Mouse (Mus musculus): ENCODE data around the gene Pdzk1ip1.

DNA sequence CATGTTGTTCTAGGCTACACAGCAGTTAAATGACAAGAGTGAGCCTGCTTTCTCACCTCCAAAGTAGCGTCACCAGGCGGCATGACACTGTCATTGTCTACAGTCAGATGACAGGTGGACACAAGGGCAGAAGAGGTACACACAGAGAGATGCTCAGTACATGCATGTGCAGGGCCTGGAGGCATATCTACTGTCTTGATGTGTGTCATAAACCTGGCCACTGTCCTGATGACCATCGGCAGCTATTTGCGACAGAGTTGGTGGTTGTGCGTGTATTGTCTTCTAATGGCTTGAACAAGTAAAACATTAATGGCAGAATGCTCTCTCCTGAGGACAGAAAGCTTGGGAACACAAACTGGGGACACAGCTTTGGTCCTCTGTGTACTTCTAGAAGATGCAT is 37.3 kb upstream of the Pdzk1ip1 start:
- TF ChIP-seq CHD2 (IDR thresholded peaks at IDR 0.05; ENCODE audit: low read depth, low read length): no peak
- no peak for TF ChIP-seq ZC3H11A (IDR thresholded peaks at IDR 0.05; ENCODE audit: borderline replicate concordance, low read depth, low read length)
- TF ChIP-seq HCFC1 (IDR thresholded peaks at IDR 0.05; ENCODE audit: borderline replicate concordance, insufficient read depth, low read length): no peak

All from ES-E14 (cell line).